Mouse (Mus musculus): ENCODE data around the gene Smarcc2.

GRCm38 (mm10) chr10:128526366-128527356 lies 67.6 kb downstream of the Smarcc2 start:
- TF ChIP-seq CTCF (IDR thresholded peaks at IDR 0.05; ENCODE audit: low read depth), result no peak
- no peak for TF ChIP-seq EP300 (IDR thresholded peaks at IDR 0.05; ENCODE audit: low read depth)

All from heart, postnatal 0 days (tissue).